Mouse (Mus musculus): ENCODE measurements at regions not wholly inside any gene's neighbourhood (a gene's known extent, or its start where the extent isn't known, plus 50 kb on each side); places are given as distances from the start of the nearest gene placed in this dataset.

- no peak for DNase-seq
Observed at GRCm38 (mm10) chr6:14298167-14298566, 426.8 kb upstream of the 2610001J05Rik start.

GRCm38 (mm10) chr6:14297428-14297827 lies 426.1 kb upstream of the 2610001J05Rik start:
- DNase-seq = no peak

- DNase-seq = no peak
Observed at GRCm38 (mm10) chr6:14290843-14291242, 419.5 kb upstream of the 2610001J05Rik start.

- no peak for DNase-seq
Observed at GRCm38 (mm10) chr6:14281476-14281875, 410.2 kb upstream of the 2610001J05Rik start.

GRCm38 (mm10) chr6:14261941-14262340 lies 390.6 kb upstream of the 2610001J05Rik start:
- no peak for DNase-seq

GRCm38 (mm10) chr6:14240331-14240730 lies 369.0 kb upstream of the 2610001J05Rik start:
- no peak for DNase-seq

- no peak for DNase-seq
Observed at GRCm38 (mm10) chr6:14239151-14239550, 367.8 kb upstream of the 2610001J05Rik start.

GRCm38 (mm10) chr6:14230823-14231222 lies 359.5 kb upstream of the 2610001J05Rik start:
- DNase-seq = no peak

GRCm38 (mm10) chr6:14207509-14207908 lies 336.2 kb upstream of the 2610001J05Rik start:
- peak; percentile 30 for DNase-seq

- peak; percentile 79 for DNase-seq
Observed at GRCm38 (mm10) chr6:14197107-14197506, 325.8 kb upstream of the 2610001J05Rik start.

GRCm38 (mm10) chr6:14195351-14195750 lies 324.0 kb upstream of the 2610001J05Rik start:
- DNase-seq = no peak

- no peak for DNase-seq
Observed at GRCm38 (mm10) chr6:14191387-14192023, 320.2 kb upstream of the 2610001J05Rik start.

- no peak for DNase-seq
Observed at GRCm38 (mm10) chr6:14185921-14186420, 314.7 kb upstream of the 2610001J05Rik start.

- DNase-seq = no peak
Observed at GRCm38 (mm10) chr6:14147370-14147769, 276.1 kb upstream of the 2610001J05Rik start.

GRCm38 (mm10) chr6:14146394-14146793 lies 275.1 kb upstream of the 2610001J05Rik start:
- DNase-seq = no peak

- no peak for DNase-seq
Observed at GRCm38 (mm10) chr6:14142107-14142751, 270.9 kb upstream of the 2610001J05Rik start.

GRCm38 (mm10) chr6:14130392-14131144 lies 259.2 kb upstream of the 2610001J05Rik start:
- no peak for DNase-seq

GRCm38 (mm10) chr6:14129394-14129793 lies 258.1 kb upstream of the 2610001J05Rik start:
- DNase-seq = no peak

- DNase-seq = no peak
Observed at GRCm38 (mm10) chr6:14122311-14122710, 251.0 kb upstream of the 2610001J05Rik start.

GRCm38 (mm10) chr6:14121479-14121878 lies 250.2 kb upstream of the 2610001J05Rik start:
- DNase-seq = no peak

- no peak for DNase-seq
Observed at GRCm38 (mm10) chr6:14094907-14095306, 223.6 kb upstream of the 2610001J05Rik start.

- DNase-seq = no peak
Observed at GRCm38 (mm10) chr6:14081884-14082283, 210.6 kb upstream of the 2610001J05Rik start.

- DNase-seq = no peak
Observed at GRCm38 (mm10) chr6:14063735-14064134, 192.4 kb upstream of the 2610001J05Rik start.

All from adrenal gland, adult 2 months (tissue).